ENCODE assay signal across 9 mouse cellular contexts in genomic region chr5:96881118-96881517, GRCm38 (mm10).
A peak's percentile ranks its signal among the peaks of the same experiment; 100 is the strongest.
DNase-seq lines count a peak whose midpoint lies in the region; ATAC-seq and TF ChIP-seq lines count a peak whose summit lies in the region.
"Had no signal": no experiment of that assay in that cellular context is flagged by ENCODE, and none has a peak within 500 bp of the region (broad histone marks: within the 10 kb centered on the region; RNA-seq: fewer than 3 reads in every experiment).

No protein-coding gene starts in this region.

- peak; percentile 14 for DNase-seq in hindbrain, postnatal 0 days (ENCODE audit: low spot score)
- DNase-seq in hindbrain, embryonic 14.5 days (ENCODE audit: low spot score): no peak
- DNase-seq in stomach, postnatal 0 days (ENCODE audit: low spot score): no peak
- DNase-seq in liver, embryonic 11.5 days (ENCODE audit: low spot score): no peak
- DNase-seq in thymus, postnatal 14 days: no peak
- no peak for DNase-seq in left cerebral cortex, postnatal 36 days (ENCODE audit: low spot score in 2 of 2)
- DNase-seq in layer of hippocampus, postnatal 36 days: no peak

- H3K4me2 ChIP-seq in hindbrain, postnatal 0 days (ENCODE audit: low read depth, low read length): no peak overlapping the region
- H3K4me2 ChIP-seq in hindbrain, embryonic 14.5 days (replicated peaks): no peak overlapping the region
- no peak overlapping the region for H3K4me2 ChIP-seq in stomach, embryonic 14.5 days (replicated peaks; ENCODE audit: low read depth, low read length)
- no peak overlapping the region for H3K4me2 ChIP-seq in stomach, postnatal 0 days (replicated peaks; ENCODE audit: low read depth)
- no peak overlapping the region for H3K4me2 ChIP-seq in liver, embryonic 11.5 days

- no peaks in the 10 kb centered on the region; the same call in 1 of the 2 replicates for H3K9me3 ChIP-seq in hindbrain, postnatal 0 days (ENCODE audit: low read length)
- peaks cover 4% of the 10 kb centered on the region; the same call in 1 of the 2 replicates for H3K9me3 ChIP-seq in hindbrain, embryonic 14.5 days (ENCODE audit: control insufficient read depth, low read length)
- H3K9me3 ChIP-seq in stomach, embryonic 14.5 days (ENCODE audit: control insufficient read depth, low read depth, low read length): no peaks in the 10 kb centered on the region
- H3K9me3 ChIP-seq in stomach, postnatal 0 days (ENCODE audit: control insufficient read depth, low read length): no peaks in the 10 kb centered on the region
- H3K9me3 ChIP-seq in liver, embryonic 11.5 days (ENCODE audit: control insufficient read depth, low read length): 0 out of 2 replicates have a peak, but pooled peaks cover 2% of the 10 kb centered on the region

- H3K4me3 ChIP-seq in hindbrain, postnatal 0 days (ENCODE audit: low read length): no peak overlapping the region
- no peak overlapping the region for H3K4me3 ChIP-seq in hindbrain, embryonic 14.5 days (replicated peaks; ENCODE audit: low read length)
- no peak overlapping the region for H3K4me3 ChIP-seq in stomach, embryonic 14.5 days (ENCODE audit: low read depth, low read length)
- H3K4me3 ChIP-seq in stomach, postnatal 0 days (ENCODE audit: low read depth, low read length): no peak overlapping the region
- H3K4me3 ChIP-seq in liver, embryonic 11.5 days (ENCODE audit: low read depth, low read length): no peak overlapping the region
- H3K4me3 ChIP-seq: myocyte had no signal

- H3K9ac ChIP-seq in hindbrain, postnatal 0 days (replicated peaks; ENCODE audit: low read length): no peak overlapping the region
- H3K9ac ChIP-seq in hindbrain, embryonic 14.5 days: no peak overlapping the region
- no peak overlapping the region for H3K9ac ChIP-seq in stomach, embryonic 14.5 days (replicated peaks; ENCODE audit: low read depth, low read length)
- H3K9ac ChIP-seq in stomach, postnatal 0 days (ENCODE audit: low read length): no peak overlapping the region
- H3K9ac ChIP-seq in liver, embryonic 11.5 days (ENCODE audit: low read depth, low read length): no peak overlapping the region

- H3K4me1 ChIP-seq in hindbrain, postnatal 0 days (ENCODE audit: insufficient read depth, low read length): no peaks in the 10 kb centered on the region
- H3K4me1 ChIP-seq in hindbrain, embryonic 14.5 days (replicated peaks; ENCODE audit: control insufficient read depth, insufficient read depth, low read length): no peaks in the 10 kb centered on the region
- H3K4me1 ChIP-seq in stomach, embryonic 14.5 days (ENCODE audit: control insufficient read depth, insufficient read depth, low read length): 0 out of 2 replicates have a peak, but pooled peaks cover 3% of the 10 kb centered on the region
- no peaks in the 10 kb centered on the region for H3K4me1 ChIP-seq in stomach, postnatal 0 days (replicated peaks; ENCODE audit: control insufficient read depth, insufficient read depth)
- H3K4me1 ChIP-seq in liver, embryonic 11.5 days (replicated peaks; ENCODE audit: control insufficient read depth, insufficient read depth, low read length): peaks cover 11% of the 10 kb centered on the region

- ATAC-seq in hindbrain, postnatal 0 days: peak; percentile 55; the same call in 1 of the 2 replicates
- no peak for ATAC-seq in hindbrain, embryonic 14.5 days (ENCODE audit: low FRiP score)
- 0 out of 2 replicates have a peak, but pooled peaks have one; percentile 69 for ATAC-seq in stomach, embryonic 14.5 days (ENCODE audit: insufficient number of reproducible peaks, insufficient read depth, low FRiP score, low read depth)
- ATAC-seq in stomach, postnatal 0 days (ENCODE audit: low FRiP score, low TSS enrichment): no peak
- ATAC-seq in liver, embryonic 11.5 days (replicated peaks; ENCODE audit: low FRiP score): peak; percentile 54; the same call in 1 of the 2 replicates

- 71% methylated on average over 3 of the region's 3 CpGs for WGBS in hindbrain, postnatal 0 days
- WGBS in hindbrain, embryonic 14.5 days: 82% methylated on average over 3 of the region's 3 CpGs
- 66% methylated on average over 3 of the region's 3 CpGs for WGBS in stomach, embryonic 14.5 days
- 63% methylated on average over 3 of the region's 3 CpGs for WGBS in stomach, postnatal 0 days
- 60% methylated on average over 3 of the region's 3 CpGs for WGBS in liver, embryonic 11.5 days

- intact Hi-C loops in left cerebral cortex, postnatal 36 days (cut with DNase I): no loop called here

- no peaks in the 10 kb centered on the region for H3K27me3 ChIP-seq in hindbrain, postnatal 0 days (ENCODE audit: insufficient read depth, low read length)
- H3K27me3 ChIP-seq in hindbrain, embryonic 14.5 days (ENCODE audit: control insufficient read depth, insufficient read depth, low read length): no peaks in the 10 kb centered on the region
- H3K27me3 ChIP-seq in stomach, embryonic 14.5 days (ENCODE audit: control insufficient read depth, insufficient read depth, low read length): no peaks in the 10 kb centered on the region
- no peaks in the 10 kb centered on the region for H3K27me3 ChIP-seq in stomach, postnatal 0 days (ENCODE audit: control insufficient read depth, insufficient read depth, low read length)
- no peaks in the 10 kb centered on the region for H3K27me3 ChIP-seq in liver, embryonic 11.5 days (replicated peaks; ENCODE audit: control insufficient read depth, insufficient read depth, low read length)

- H3K36me3 ChIP-seq in hindbrain, postnatal 0 days (ENCODE audit: insufficient read depth, low read length): no peaks in the 10 kb centered on the region
- no peaks in the 10 kb centered on the region for H3K36me3 ChIP-seq in hindbrain, embryonic 14.5 days (replicated peaks; ENCODE audit: control insufficient read depth, insufficient read depth)
- no peaks in the 10 kb centered on the region for H3K36me3 ChIP-seq in stomach, embryonic 14.5 days (ENCODE audit: control insufficient read depth, insufficient read depth, low read length)
- no peaks in the 10 kb centered on the region for H3K36me3 ChIP-seq in stomach, postnatal 0 days (ENCODE audit: control insufficient read depth, insufficient read depth, low read length)
- H3K36me3 ChIP-seq in liver, embryonic 11.5 days (ENCODE audit: control insufficient read depth, insufficient read depth, low read length): no peaks in the 10 kb centered on the region

- TF ChIP-seq EP300 in stomach, postnatal 0 days (optimal IDR thresholded peaks at IDR 0.05): no peak

- TF ChIP-seq CTCF in hindbrain, postnatal 0 days (IDR thresholded peaks at IDR 0.05; ENCODE audit: low read depth): no peak
- no peak for TF ChIP-seq CTCF in stomach, postnatal 0 days (IDR thresholded peaks at IDR 0.05; ENCODE audit: low read depth)

- no peak overlapping the region for H3K27ac ChIP-seq in hindbrain, postnatal 0 days
- no peak overlapping the region for H3K27ac ChIP-seq in hindbrain, embryonic 14.5 days
- no peak overlapping the region for H3K27ac ChIP-seq in stomach, embryonic 14.5 days (ENCODE audit: low read length)
- no peak overlapping the region for H3K27ac ChIP-seq in stomach, postnatal 0 days (replicated peaks)
- H3K27ac ChIP-seq in liver, embryonic 11.5 days (ENCODE audit: low read depth, low read length): no peak overlapping the region

Comparison
In these comparisons a context has a peak if more than half of its experiments do, and no peak if none do; other contexts are left out.
1. ATAC-seq: peak in hindbrain, postnatal 0 days (single experiment), stomach, embryonic 14.5 days (single experiment) and liver, embryonic 11.5 days (single experiment); none in hindbrain, embryonic 14.5 days (single experiment) and stomach, postnatal 0 days (single experiment).